Mouse (Mus musculus) CH12.LX (cell line): ENCODE measurements around the gene Zmynd10.

Source experiments
- CTCF ChIP-seq, 2 experiments: IDR thresholded peaks in 1 of 2; conservative IDR thresholded peaks in 1 of 2; 2 replicates each; pipeline ENCODE4 v1.5.1; 2011 to 2012; ENCODE audit warnings: low read depth in 2 of 2, low read length in 2 of 2, improper control_type of control experiment in 1 of 2, inconsistent platforms in 1 of 2, mild to moderate bottlenecking in 1 of 2, moderate library complexity in 1 of 2
- EP300 ChIP-seq: IDR thresholded peaks from 2 replicates; pipeline ENCODE4 v1.6.1; 2011; ENCODE audit warnings: low read length, improper control_type of control experiment
- MXI1 ChIP-seq: IDR thresholded peaks from 2 replicates; pipeline ENCODE4 v1.6.1; 2011; ENCODE audit warnings: mild to moderate bottlenecking, low read depth, low read length, improper control_type of control experiment
- RCOR1 ChIP-seq: conservative IDR thresholded peaks from 2 replicates; pipeline ENCODE4 v1.6.1; 2012; ENCODE audit warnings: low read depth, mild to moderate bottlenecking, inconsistent platforms, low read length, improper control_type of control experiment
- UBTF ChIP-seq: IDR thresholded peaks from 2 replicates; pipeline ENCODE4 v1.6.1; 2012; ENCODE audit warnings: low read depth, mild to moderate bottlenecking, inconsistent platforms, low read length, improper control_type of control experiment, moderate library complexity

DNA sequence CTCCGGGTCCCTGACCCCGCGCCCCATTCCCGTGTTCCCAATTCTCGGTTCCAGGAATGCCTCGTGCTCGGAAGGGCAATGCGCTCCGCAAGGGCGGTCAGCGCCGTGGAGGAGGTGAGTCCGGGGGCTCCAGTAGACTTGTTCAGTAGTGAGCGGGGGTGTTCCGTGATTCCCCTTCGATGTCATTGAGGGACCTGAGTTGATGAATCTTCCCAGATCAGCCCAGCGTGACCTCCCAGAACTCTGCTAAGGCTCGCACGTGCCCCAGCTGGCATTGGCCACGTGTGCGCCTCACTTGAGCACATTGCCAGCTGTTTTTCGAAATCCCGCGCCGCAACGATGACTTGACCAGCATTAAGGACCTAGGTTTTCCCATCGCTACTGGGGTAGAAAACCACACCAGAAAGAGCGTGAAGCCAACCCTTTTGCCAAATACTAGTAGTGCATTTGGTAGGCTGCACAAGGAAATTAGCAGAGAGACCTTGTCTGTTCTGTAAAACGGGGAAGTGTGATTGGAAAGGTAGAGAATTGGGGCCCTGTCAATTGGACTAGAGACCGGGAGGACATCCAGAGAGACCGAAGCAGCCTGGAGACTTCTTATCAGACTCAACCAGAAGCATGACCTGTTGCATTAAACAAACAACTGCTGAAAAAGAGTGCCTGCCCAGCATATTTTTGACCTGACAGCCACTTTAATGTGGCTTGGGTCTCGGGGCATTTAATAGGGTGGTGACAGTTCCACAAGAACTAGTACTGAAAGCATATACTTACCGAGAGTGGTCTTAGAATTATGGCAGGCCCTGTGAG, 40.9 kb downstream of the Zmynd10 start:
- TF ChIP-seq EP300, result no peak
- TF ChIP-seq CTCF (conservative IDR thresholded peaks at IDR 0.05 in 1 of 2, IDR thresholded peaks at IDR 0.05 in 1 of 2; ENCODE audit: low read depth in 2 of 2, low read length in 2 of 2), result no peak
- TF ChIP-seq UBTF, result no peak
- no peak for TF ChIP-seq RCOR1
- peak; percentile 96 for TF ChIP-seq MXI1
